10 mouse cellular contexts compared by ENCODE assay signal in genomic region chr10:73826354-73826753, GRCm38 (mm10).
DNase-seq lines count a peak whose midpoint lies in the region; ATAC-seq and TF ChIP-seq lines count a peak whose summit lies in the region.
"Had no signal": no experiment of that assay in that cellular context is flagged by ENCODE, and none has a peak within 500 bp of the region (broad histone marks: within the 10 kb centered on the region; RNA-seq: fewer than 3 reads in every experiment).

No protein-coding gene starts in this region.

- no peak for DNase-seq in heart, postnatal 0 days (ENCODE audit: low spot score)
- no peak for DNase-seq in heart, postnatal 36 days
- DNase-seq in brain, adult 2 months (ENCODE audit: low read depth, low spot score) = peak; percentile 82
- DNase-seq in hindbrain, embryonic 11.5 days (ENCODE audit: low spot score) = peak; percentile 6
- no peak for DNase-seq in gastrocnemius, postnatal 4 days (ENCODE audit: low spot score in 2 of 2)
- no peak for DNase-seq in kidney, adult 9 months
- DNase-seq in kidney, adult 18-20 months = no peak
- DNase-seq: thymus, adult 18-20 months had no signal

- no peaks in the 10 kb centered on the region for H3K27me3 ChIP-seq in heart, postnatal 0 days (ENCODE audit: control insufficient read depth, insufficient read depth, low read length)
- no peaks in the 10 kb centered on the region for H3K27me3 ChIP-seq in hindbrain, embryonic 11.5 days (ENCODE audit: control insufficient read depth, insufficient read depth, low read length)
- H3K27me3 ChIP-seq in midbrain, embryonic 13.5 days = no peaks in the 10 kb centered on the region

- no peaks in the 10 kb centered on the region for H3K36me3 ChIP-seq in heart, postnatal 0 days (replicated peaks; ENCODE audit: control insufficient read depth, insufficient read depth, low read length)
- no peaks in the 10 kb centered on the region for H3K36me3 ChIP-seq in hindbrain, embryonic 11.5 days (ENCODE audit: control insufficient read depth, insufficient read depth, low read length)
- no peaks in the 10 kb centered on the region for H3K36me3 ChIP-seq in midbrain, embryonic 13.5 days
- H3K36me3 ChIP-seq: G1E had no signal

- TF ChIP-seq EP300 in heart, postnatal 0 days (IDR thresholded peaks at IDR 0.05; ENCODE audit: low read depth) = no peak

- H3K4me3 ChIP-seq in heart, postnatal 0 days (ENCODE audit: low read depth, low read length) = peak overlapping the region; percentile 14
- no peak overlapping the region for H3K4me3 ChIP-seq in hindbrain, embryonic 11.5 days (ENCODE audit: low read depth, low read length)
- no peak overlapping the region for H3K4me3 ChIP-seq in midbrain, embryonic 13.5 days (replicated peaks)

- ATAC-seq in heart, postnatal 0 days (ENCODE audit: insufficient read depth, low read depth) = no peak
- ATAC-seq in hindbrain, embryonic 11.5 days (ENCODE audit: low FRiP score) = peak; percentile 46; the same call in 1 of the 2 replicates
- ATAC-seq in midbrain, embryonic 13.5 days = no peak

- peak overlapping the region; percentile 36; the same call in 1 of the 2 replicates for H3K4me2 ChIP-seq in heart, postnatal 0 days (ENCODE audit: low read depth, low read length)
- no peak overlapping the region for H3K4me2 ChIP-seq in hindbrain, embryonic 11.5 days (replicated peaks; ENCODE audit: low read depth, low read length)
- peak overlapping the region; percentile 26 for H3K4me2 ChIP-seq in midbrain, embryonic 13.5 days (replicated peaks)

- H3K4me1 ChIP-seq in heart, postnatal 0 days (ENCODE audit: control insufficient read depth, insufficient read depth) = no peaks in the 10 kb centered on the region
- H3K4me1 ChIP-seq in hindbrain, embryonic 11.5 days (replicated peaks; ENCODE audit: control insufficient read depth, insufficient read depth, low read length) = no peaks in the 10 kb centered on the region
- peaks cover 10% of the 10 kb centered on the region for H3K4me1 ChIP-seq in midbrain, embryonic 13.5 days (replicated peaks)

- 56% methylated on average over 8 of the region's 8 CpGs for WGBS in heart, postnatal 0 days
- 50% methylated on average over 8 of the region's 8 CpGs for WGBS in hindbrain, embryonic 11.5 days
- 58% methylated on average over 8 of the region's 8 CpGs for WGBS in midbrain, embryonic 13.5 days

- no peak overlapping the region for H3K27ac ChIP-seq in heart, postnatal 0 days (ENCODE audit: low read depth)
- no peak overlapping the region for H3K27ac ChIP-seq in hindbrain, embryonic 11.5 days (ENCODE audit: low read depth, low read length)
- no peak overlapping the region for H3K27ac ChIP-seq in midbrain, embryonic 13.5 days

- TF ChIP-seq CTCF in heart, postnatal 0 days (IDR thresholded peaks at IDR 0.05; ENCODE audit: low read depth) = no peak

- H3K9me3 ChIP-seq in heart, postnatal 0 days (replicated peaks; ENCODE audit: control insufficient read depth, low read length) = no peaks in the 10 kb centered on the region
- no peaks in the 10 kb centered on the region for H3K9me3 ChIP-seq in hindbrain, embryonic 11.5 days (ENCODE audit: control insufficient read depth, low read length)
- no peaks in the 10 kb centered on the region for H3K9me3 ChIP-seq in midbrain, embryonic 13.5 days

- H3K9ac ChIP-seq in heart, postnatal 0 days (replicated peaks; ENCODE audit: low read depth, low read length) = no peak overlapping the region
- H3K9ac ChIP-seq in hindbrain, embryonic 11.5 days (ENCODE audit: low read depth, low read length) = no peak overlapping the region
- H3K9ac ChIP-seq in midbrain, embryonic 13.5 days (replicated peaks) = no peak overlapping the region

- intact Hi-C loops in heart, postnatal 36 days (cut with DNase I) = no loop called here

Comparison
In these comparisons a context has a peak if more than half of its experiments do, and no peak if none do; other contexts are left out.
1. DNase-seq: peak in brain, adult 2 months (single experiment) and hindbrain, embryonic 11.5 days (single experiment); none in heart, postnatal 0 days (single experiment), heart, postnatal 36 days (0 of 2), gastrocnemius, postnatal 4 days (0 of 2), kidney, adult 9 months (single experiment) and kidney, adult 18-20 months (single experiment).